Mouse (Mus musculus) brain, embryonic 18.5 days (tissue): Measurements from ENCODE around the gene Fahd1.

Source experiments
- DNase-seq: peaks from one replicate; pipeline ENCODE4 v3.0.0-alpha.2; 2012; ENCODE audit warnings: low read depth, low spot score

Gene Fahd1

DNA sequence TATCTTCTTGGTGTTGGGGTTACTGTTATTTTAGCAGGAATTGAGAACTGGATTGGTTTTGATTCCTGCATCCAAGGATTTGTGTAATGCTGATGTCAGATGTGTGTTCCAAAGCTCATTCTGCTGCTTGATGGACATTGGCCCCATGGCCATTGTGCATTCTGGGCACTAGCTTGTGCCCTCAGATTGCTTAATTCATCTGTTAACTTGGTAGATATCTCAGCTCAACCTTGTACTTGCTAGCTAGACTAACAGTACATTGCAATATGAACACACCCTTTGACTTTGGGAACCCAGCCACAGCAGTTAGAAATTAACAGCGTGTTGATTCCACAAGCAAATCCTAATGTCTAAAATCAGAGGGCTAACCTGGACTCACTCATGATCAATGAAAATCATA, 2.8 kb downstream of the Fahd1 start:
- DNase-seq = no peak

DNA sequence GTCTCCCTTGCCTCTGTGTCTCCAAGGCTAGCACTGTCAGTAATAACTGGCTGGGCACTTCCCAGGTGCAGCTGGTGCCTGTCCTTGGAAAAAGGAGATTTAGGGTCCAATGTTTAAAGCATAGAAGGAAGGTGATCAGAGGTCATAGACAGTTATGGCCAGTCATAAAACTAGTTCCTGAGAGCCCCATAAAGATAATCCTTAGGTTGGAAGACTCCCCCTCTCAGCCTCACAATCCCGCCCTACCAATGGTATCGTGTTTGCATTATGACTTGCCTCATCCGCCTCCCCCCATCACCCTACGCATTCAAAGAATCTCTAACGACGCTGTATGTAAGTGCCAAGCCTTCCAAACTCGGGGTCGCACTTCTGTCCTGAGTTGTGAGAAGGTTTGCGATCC, 5.6 kb downstream of the Fahd1 start:
- no peak for DNase-seq

DNA sequence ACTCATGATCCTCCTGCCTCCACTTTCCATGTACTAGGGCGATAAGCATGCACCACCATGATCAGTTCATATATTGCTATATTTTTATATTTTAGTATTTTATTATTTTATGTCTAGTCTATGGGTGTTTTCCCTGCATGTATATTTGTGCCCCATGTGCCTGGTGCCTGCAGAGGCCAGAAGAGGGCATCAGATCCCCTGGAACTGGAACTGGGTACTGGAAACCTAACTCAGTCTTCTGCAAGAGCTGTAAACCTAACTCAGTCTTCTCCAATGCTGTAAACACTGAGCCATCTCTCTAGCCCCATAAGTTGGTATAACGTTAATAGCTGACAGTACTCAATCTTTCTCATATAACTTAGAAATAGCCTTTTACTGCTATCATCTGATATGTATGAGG, 7.5 kb downstream of the Fahd1 start:
- no peak for DNase-seq

DNA sequence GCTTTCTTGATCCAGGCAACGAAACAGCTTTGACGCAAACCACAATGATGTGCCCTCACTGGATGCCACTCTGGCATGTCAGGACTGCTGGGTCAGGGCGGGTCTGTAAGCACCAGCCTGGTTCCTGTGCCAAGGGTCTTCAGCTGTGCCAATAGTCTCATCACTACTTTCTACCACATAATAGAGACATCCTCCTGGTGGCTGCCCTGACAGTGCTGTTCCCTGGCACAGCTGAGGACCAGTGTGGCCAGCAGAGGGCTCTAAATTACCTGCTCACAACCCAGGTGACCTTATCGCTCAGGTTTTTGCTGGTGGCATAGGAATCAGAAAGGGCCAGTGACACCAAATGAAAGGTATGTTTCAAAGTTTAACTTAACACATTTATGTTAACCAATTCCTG, 9.0 kb downstream of the Fahd1 start:
- DNase-seq = no peak

DNA sequence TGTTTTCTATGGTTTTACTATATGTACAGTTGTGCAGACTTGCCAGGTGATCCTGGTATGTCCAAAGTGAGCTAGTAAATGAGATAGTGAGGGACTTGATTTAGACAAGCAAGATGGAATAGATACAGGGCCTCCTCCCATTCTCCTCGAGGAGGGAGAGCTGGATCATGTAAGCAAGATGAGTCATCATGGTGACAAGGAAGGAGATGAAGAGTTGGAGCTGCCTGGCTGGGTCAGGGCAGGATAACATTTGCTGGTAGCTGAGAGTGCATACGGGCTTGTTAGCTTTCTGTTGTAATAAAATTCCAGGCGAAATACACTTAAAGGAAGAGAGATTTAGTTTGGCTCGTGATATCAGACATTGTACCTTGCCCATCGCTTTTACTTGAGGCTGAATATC, 9.8 kb downstream of the Fahd1 start:
- DNase-seq = no peak

DNA sequence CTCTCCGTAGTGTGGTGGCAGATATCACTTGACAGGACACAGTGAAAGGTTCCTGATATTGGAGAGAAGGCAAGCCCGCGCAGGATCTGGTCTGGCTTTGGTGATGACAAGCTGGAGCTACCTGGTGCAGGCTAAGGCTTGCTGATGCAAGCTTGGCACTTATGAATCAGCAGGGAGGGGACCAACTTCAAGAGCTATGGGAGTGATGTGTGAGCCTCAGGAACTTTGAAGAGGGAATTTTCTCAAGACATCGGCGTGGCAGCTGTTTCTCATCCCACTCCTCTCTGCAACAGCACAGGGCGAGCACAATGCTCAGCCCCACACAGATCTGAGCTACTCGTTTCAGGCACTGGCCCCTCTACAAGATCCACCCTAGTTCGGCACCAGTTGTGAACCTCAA, 10.3 kb downstream of the Fahd1 start, which contains the start of gene Hagh:
Gene Hagh, plus strand, starts transcription at position 302 of the 400 bp plus-strand sequence.
- DNase-seq = no peak

DNA sequence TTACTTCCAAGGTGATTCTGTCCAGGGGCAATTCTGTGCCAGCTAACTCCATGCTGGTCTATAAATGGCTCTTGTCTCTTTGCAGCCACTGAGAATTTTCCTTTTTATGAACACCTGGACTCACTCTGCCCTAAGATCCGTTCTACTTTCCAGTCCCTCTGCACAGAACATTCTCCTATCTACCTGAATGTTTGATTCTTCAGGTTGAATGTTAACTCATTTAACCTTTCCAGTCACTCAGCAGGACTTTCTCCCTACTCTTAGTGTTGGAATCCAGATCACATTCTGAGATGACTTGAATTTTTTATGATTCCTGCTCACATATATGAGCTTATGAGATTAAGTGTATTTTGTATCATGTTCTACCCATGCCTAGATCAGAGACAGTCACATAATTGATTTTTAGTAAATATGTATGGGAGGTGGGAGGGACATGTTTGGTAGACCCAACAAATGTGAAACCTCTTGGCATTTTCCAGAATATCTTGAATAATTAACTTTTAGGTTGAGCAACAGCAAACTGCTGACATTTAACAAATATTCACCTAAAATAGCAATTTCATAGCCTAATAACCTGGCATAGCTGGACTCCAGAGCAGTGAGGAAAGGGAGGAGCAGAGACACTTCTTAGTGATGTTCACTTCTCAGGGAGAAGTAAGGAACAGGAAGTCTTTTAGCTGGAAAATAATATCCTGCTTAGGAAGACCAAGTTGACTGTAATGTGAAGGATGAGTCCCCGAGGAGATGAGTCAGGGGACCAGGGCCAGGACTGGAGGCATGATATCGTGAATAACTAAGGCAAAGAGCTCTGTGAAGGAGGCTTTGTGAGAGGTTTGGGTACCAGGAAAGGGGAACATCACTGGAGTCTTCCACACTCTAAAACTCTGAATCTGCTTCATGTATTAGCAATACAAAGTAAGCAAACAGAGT, 28.5 kb downstream of the Fahd1 start:
- no peak for DNase-seq

DNA sequence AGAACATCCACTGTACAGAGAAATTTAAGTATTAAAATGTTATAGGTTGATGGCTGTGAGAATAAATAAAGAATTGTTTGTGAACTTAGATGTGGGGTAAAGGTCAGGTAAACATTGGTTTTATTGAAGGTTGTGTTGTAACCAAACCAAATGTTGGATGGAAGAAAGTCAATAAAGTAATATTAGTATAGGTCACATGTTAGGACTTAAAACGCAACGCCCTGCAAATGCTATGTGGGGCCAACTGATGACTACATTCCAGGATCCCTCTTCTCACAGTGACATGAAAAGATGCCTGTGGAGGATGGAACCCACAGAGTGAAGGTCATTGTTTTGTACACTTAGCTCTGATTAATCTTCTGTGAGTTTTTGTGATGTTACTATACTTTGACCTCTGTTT, 30.7 kb downstream of the Fahd1 start:
- no peak for DNase-seq

DNA sequence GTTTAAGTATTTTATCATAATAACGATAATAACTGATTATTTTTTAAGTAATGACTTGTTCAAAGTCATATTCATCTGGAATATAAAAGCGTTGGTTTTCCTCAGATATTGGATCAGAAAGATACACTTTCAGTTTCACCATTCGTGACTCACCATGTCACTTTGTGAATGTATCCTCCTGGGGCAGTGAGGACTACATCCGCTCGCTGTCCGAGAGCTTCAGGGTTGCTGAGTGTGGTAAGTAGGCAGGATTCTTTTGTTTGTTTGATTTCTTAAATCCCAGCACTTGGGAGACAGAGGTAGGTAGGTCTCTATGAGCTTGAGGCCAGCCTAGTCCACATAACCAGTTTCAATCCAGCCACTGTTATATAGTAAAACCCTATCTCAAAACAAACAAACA, 32.0 kb downstream of the Fahd1 start:
- DNase-seq = no peak

DNA sequence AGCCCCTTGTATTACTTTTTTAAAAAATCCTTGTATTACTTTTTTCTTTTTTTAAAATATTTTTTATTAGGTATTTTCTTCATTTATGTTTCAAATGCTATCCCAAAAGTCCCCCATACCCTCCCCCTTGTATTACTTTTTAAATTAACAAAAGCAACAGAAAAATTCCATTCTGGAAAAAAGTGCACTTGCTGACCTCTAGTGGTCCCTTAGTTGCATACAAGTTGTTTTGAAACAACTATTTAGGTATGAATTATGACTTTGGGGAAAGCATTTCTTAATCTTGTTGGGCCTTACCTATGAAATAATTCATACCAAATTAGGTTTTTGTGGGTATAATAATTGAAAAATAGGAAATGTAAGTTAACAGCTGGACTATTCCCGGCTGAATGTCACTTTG, 32.7 kb downstream of the Fahd1 start:
- DNase-seq = no peak

DNA sequence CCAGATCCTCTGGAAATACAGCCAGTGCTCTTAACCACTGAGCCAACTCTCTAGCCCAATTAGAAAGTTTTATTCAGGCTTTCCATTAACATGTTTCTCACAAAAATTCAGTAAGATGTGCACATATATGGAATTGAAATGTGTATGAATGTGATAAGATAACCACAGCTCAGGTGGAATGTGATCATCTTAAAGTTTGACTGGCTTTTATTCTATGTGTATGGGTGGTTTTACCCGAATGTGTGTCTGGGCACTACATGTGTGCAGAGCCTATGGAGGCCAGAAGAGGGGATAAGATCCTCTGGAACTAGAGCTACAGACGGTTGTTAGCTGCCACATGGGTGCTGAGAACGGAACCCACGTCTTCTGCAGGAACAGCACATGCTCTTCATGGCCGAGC, 34.9 kb downstream of the Fahd1 start:
- no peak for DNase-seq

DNA sequence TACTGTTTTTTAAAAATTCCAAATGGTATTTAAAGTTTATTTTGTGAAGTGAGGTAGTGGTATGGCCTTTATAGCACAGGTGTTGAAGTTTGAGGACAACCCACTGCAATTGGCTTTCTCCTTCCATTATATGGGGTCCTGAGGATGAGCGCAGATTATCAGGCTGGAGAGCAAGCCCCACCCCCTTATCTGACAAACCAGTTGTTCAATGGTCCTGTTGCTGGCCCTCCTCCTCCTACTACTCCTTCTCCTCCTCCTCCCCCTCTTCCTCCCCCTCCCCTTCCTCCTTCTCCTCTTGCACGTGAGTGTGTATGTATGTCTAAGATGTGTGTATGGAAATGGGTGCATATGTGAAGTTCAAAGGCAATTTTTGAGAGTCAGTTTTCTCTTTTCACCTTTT, 37.9 kb downstream of the Fahd1 start:
- no peak for DNase-seq

DNA sequence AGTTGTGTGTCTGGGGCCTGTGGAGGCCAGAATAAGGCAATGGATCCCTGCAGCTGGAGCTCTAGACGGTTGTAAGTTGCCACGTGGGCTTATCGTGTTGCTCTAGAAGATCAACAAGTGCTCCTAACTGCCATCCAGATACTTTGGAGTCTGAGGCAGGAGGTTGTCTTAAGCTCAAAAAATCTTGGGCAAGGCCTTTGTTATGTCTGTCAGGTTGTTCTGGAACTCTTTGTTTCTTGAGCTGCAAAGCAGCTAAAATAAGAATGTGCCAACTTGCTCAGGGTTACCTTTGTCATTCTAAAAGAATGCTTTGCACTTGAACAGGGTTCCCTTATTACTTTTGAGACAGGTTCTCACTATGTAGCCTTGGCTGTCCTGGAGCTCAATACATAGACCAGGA, 39.0 kb downstream of the Fahd1 start:
- DNase-seq = no peak

DNA sequence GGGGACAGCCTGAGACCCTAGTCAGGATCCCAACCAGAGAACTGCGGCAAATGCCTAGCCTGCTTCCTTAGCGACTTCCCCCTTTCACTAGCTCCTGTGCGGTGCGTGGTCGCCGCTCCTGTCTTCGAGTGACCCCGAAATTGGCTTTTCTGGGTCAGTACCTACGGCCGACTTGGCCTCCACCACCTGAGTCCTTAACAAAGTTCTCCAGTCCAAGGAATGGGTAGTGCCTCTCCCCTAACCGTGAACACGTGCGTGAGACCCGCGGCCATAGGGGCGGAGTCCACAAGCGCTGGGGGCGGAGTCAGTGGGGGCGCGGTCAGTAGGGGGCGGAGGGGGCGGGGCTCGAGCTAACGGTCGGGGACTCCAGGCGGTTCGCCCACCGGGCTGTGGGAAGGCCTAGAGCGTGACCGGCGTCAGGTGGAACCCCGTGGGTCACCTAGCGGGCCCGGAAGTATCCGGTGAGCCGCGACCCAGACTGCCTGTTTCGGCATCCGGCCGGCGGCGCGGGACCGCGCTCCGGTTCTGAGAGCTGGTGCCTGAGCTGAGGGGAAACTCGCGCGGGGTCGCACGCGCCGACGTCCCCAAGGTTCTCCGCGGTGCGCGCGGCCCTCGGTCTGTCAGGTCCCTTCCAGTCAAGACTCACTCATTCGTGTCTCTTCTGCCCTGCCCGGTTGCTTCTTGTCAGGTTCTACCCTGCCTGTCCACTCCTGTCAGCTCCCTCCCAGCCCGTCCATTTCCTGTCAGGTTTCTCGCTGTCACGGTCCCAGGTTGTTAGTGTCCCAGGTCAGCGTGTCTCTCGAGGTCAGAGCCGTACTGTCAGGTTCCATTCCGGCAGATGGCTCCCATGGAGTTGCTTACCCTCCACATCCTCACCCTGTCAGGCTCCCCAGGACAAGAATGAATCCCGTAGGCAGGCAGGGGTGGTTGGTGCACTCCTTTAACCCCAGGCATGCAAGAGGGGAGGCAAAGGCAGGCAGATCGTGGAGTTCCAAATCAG, 45.9 kb downstream of the Fahd1 start, which contains the start of gene Meiob:
Gene Meiob, plus strand, starts transcription at position 338 of the 1,000 bp plus-strand sequence.
- no peak for DNase-seq

DNA sequence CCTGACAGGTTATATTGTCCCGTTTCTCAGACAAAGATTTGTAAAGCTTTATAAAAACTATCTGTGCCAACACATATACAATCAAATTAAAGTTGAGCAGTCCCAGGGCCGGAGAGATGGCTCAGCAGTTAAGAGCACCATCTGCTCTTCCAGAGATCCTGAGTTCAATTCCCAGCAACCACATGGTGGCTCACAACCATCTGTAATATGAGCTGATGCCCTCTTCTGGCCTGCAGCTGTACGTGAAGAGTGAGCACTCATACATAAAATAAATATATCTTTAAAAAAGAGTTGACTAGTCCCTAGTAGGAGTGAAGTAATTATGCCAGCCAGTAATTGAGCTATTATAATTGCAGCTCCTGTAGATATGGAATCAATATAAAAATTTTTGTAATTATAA, 49.6 kb downstream of the Fahd1 start:
- DNase-seq = no peak

DNA sequence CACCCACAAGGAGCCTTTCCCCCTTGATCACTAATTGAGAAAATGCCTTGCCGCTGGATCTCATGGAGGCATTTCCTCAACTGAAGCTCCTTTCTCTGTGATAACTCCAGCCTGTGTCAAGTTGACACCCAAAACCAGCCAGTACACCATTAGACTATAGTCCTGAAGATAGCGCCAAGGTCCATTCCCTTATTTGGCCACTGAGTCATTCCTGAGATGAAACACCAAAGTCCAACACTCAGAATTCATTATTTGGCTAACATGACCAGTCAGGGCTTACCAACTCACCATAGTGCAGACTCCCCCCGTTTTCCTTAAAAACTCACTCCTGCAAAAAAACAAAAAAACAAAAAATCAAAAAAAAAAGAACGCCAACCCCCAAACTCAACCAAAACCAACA, 50.7 kb downstream of the Fahd1 start:
- no peak for DNase-seq
